Mouse (Mus musculus) macrophage (primary cell): Measurements from ENCODE around the gene Grip1. TPM values are rescaled to one million over a fixed set of nuclear protein-coding genes. Genes with fewer than 3 reads are reported as not detected.

ENCODE experiments used
- H3K27ac ChIP-seq: fragments of 350-480 bp; formaldehyde crosslinking; 2 replicates; pipeline ENCODE4 v1.9.0; 2021
- H3K36me3 ChIP-seq: fragments of 350-480 bp; formaldehyde crosslinking; 2 replicates; pipeline ENCODE4 v1.9.0; 2021; ENCODE audit errors: inconsistent target
- H3K4me3 ChIP-seq: fragments of 350-480 bp; formaldehyde crosslinking; 2 replicates; pipeline ENCODE4 v1.9.0; 2021; ENCODE audit errors: inconsistent target
- H3K79me2 ChIP-seq: fragments of 350-480 bp; formaldehyde crosslinking; 2 replicates; pipeline ENCODE4 v1.9.0; 2021; ENCODE audit errors: inconsistent target
- WGBS: methylation state at CpG from one replicate; pipeline ENCODE4 v1.1.7; 2026; ENCODE audit warnings: inconsistent platforms; ENCODE audit not compliant: missing documents; 5-methylcytosine and 5-hydroxymethylcytosine counted together
- polyA plus RNA-seq: library from polyadenylated mRNA; stranded (reverse); fragments of 250-400 nt; gene quantifications from 3 replicates; pipeline ENCODE4 v1.2.4, GENCODE M21; 2018; ENCODE audit warnings: inconsistent platforms

Gene Grip1
- polyA plus RNA-seq, 1 experiment from 2014 or later = not detected

GRCm38 (mm10) chr10:119693400-119693799 lies 239.8 kb downstream of the Grip1 start:
- Histone ChIP-seq H3K4me3 (no peak overlapping the region), H3K79me2 (no peaks in the 10 kb centered on the region), H3K27ac (no peak overlapping the region), H3K36me3 (no peaks in the 10 kb centered on the region)
- WGBS = 72% methylated on average over 4 of the region's 5 CpGs

GRCm38 (mm10) chr10:119697257-119697798 lies 243.7 kb downstream of the Grip1 start:
- no peak overlapping the region for H3K27ac ChIP-seq
- whole genome bisulfite sequencing = 77% methylated on average over 8 of the region's 9 CpGs
- H3K36me3 ChIP-seq = no peaks in the 10 kb centered on the region

GRCm38 (mm10) chr10:119705348-119705747 lies 251.7 kb downstream of the Grip1 start:
- no peak overlapping the region for H3K27ac ChIP-seq
- no peak overlapping the region for H3K4me3 ChIP-seq
- H3K79me2 ChIP-seq = no peaks in the 10 kb centered on the region
- H3K36me3 ChIP-seq = no peaks in the 10 kb centered on the region
- 68% methylated on average over 4 of the region's 4 CpGs for WGBS

More at GRCm38 (mm10) chr10:119697257-119697798, 243.7 kb downstream of the Grip1 start:
- no peak overlapping the region for H3K4me3 ChIP-seq
- no peaks in the 10 kb centered on the region for H3K79me2 ChIP-seq

- no peak overlapping the region for H3K27ac ChIP-seq
- WGBS = 70% methylated on average over 4 of the region's 4 CpGs
- no peaks in the 10 kb centered on the region for H3K36me3 ChIP-seq
- H3K4me3 ChIP-seq = no peak overlapping the region
- H3K79me2 ChIP-seq = no peaks in the 10 kb centered on the region
These were observed 252.7 kb downstream of the Grip1 start for GRCm38 (mm10) chr10:119706281-119706680.

GRCm38 (mm10) chr10:119706983-119707382 lies 253.4 kb downstream of the Grip1 start:
- H3K27ac ChIP-seq = no peak overlapping the region
- H3K79me2 ChIP-seq = no peaks in the 10 kb centered on the region
- no peak overlapping the region for H3K4me3 ChIP-seq
- H3K36me3 ChIP-seq = no peaks in the 10 kb centered on the region
- WGBS = 92% methylated on average over 9 of the region's 10 CpGs

GRCm38 (mm10) chr10:119721887-119722286 lies 268.3 kb downstream of the Grip1 start:
- Histone ChIP-seq H3K79me2 (no peaks in the 10 kb centered on the region), H3K36me3 (no peaks in the 10 kb centered on the region)
- WGBS = 78% methylated on average over 3 of the region's 3 CpGs

GRCm38 (mm10) chr10:119722471-119722870 lies 268.8 kb downstream of the Grip1 start:
- Histone ChIP-seq H3K36me3 (no peaks in the 10 kb centered on the region), H3K79me2 (no peaks in the 10 kb centered on the region), H3K4me3 (no peak overlapping the region), H3K27ac (no peak overlapping the region)
- WGBS = 85% methylated on average over 2 of the region's 2 CpGs

More at GRCm38 (mm10) chr10:119721887-119722286, 268.3 kb downstream of the Grip1 start:
- H3K4me3 ChIP-seq = no peak overlapping the region
- H3K27ac ChIP-seq = no peak overlapping the region

- no peaks in the 10 kb centered on the region for H3K79me2 ChIP-seq
- H3K27ac ChIP-seq = no peak overlapping the region
- WGBS = 91% methylated on average over 9 of the region's 9 CpGs
- H3K36me3 ChIP-seq = no peaks in the 10 kb centered on the region
- no peak overlapping the region for H3K4me3 ChIP-seq
These were observed 270.0 kb downstream of the Grip1 start for GRCm38 (mm10) chr10:119723671-119724070.

- Histone ChIP-seq H3K79me2 (no peaks in the 10 kb centered on the region), H3K4me3 (no peak overlapping the region), H3K27ac (no peak overlapping the region), H3K36me3 (no peaks in the 10 kb centered on the region)
- 71% methylated on average over 5 of the region's 5 CpGs for WGBS
These were observed 271.7 kb downstream of the Grip1 start for GRCm38 (mm10) chr10:119725363-119725762.

- Histone ChIP-seq H3K4me3 (no peak overlapping the region), H3K36me3 (no peaks in the 10 kb centered on the region), H3K79me2 (no peaks in the 10 kb centered on the region), H3K27ac (no peak overlapping the region)
- WGBS = 82% methylated on average over 7 of the region's 7 CpGs
These were observed 272.3 kb downstream of the Grip1 start for GRCm38 (mm10) chr10:119725966-119726365.

GRCm38 (mm10) chr10:119726921-119727320 lies 273.3 kb downstream of the Grip1 start:
- Histone ChIP-seq H3K27ac (no peak overlapping the region), H3K79me2 (no peaks in the 10 kb centered on the region), H3K36me3 (no peaks in the 10 kb centered on the region), H3K4me3 (no peak overlapping the region)
- 64% methylated on average over 6 of the region's 6 CpGs for WGBS

GRCm38 (mm10) chr10:119730206-119730605 lies 276.6 kb downstream of the Grip1 start:
- Histone ChIP-seq H3K79me2 (no peaks in the 10 kb centered on the region), H3K27ac (no peak overlapping the region), H3K4me3 (no peak overlapping the region), H3K36me3 (no peaks in the 10 kb centered on the region)
- WGBS = 83% methylated on average over 5 of the region's 5 CpGs

GRCm38 (mm10) chr10:119735011-119735992 lies 281.7 kb downstream of the Grip1 start:
- Histone ChIP-seq H3K4me3 (no peak overlapping the region), H3K27ac (no peak overlapping the region), H3K79me2 (no peaks in the 10 kb centered on the region), H3K36me3 (no peaks in the 10 kb centered on the region)
- 91% methylated on average over 19 of the region's 19 CpGs for WGBS

- WGBS = 82% methylated on average over 7 of the region's 7 CpGs
- no peaks in the 10 kb centered on the region for H3K79me2 ChIP-seq
- no peak overlapping the region for H3K27ac ChIP-seq
- H3K36me3 ChIP-seq = no peaks in the 10 kb centered on the region
- H3K4me3 ChIP-seq = no peak overlapping the region
These were observed 285.8 kb downstream of the Grip1 start for GRCm38 (mm10) chr10:119739466-119739865.

GRCm38 (mm10) chr10:119742722-119743121 lies 289.1 kb downstream of the Grip1 start:
- WGBS = 60% methylated on average over 8 of the region's 8 CpGs
- Histone ChIP-seq H3K79me2 (no peaks in the 10 kb centered on the region), H3K36me3 (no peaks in the 10 kb centered on the region), H3K4me3 (no peak overlapping the region), H3K27ac (no peak overlapping the region)
